Mouse (Mus musculus) bone marrow, adult 2 months (tissue): Measurements from ENCODE around the gene Lbp. TPM values are rescaled to one million over a fixed set of nuclear protein-coding genes. Genes with fewer than 3 reads are reported as not detected.
A peak's percentile ranks its signal among the peaks of the same experiment; 100 is the strongest.

Experiments
- H3K27ac ChIP-seq: fragments of 200-500 bp; 2 replicates; pipeline ENCODE4 v1.5.1; 2012; ENCODE audit warnings: low read depth, mild to moderate bottlenecking, control low read depth, inconsistent platforms, low read length; ENCODE audit not compliant: control insufficient read depth, poor library complexity, insufficient read depth
- H3K4me1 ChIP-seq: fragments of 200-500 bp; 2 replicates; pipeline ENCODE4 v1.6.1; 2011; ENCODE audit warnings: low read length; ENCODE audit not compliant: control insufficient read depth, insufficient read depth
- H3K4me3 ChIP-seq: fragments of 200-500 bp; replicated peaks from 2 replicates; pipeline ENCODE3; 2011; ENCODE audit warnings: mild to moderate bottlenecking, low read depth, low read length, control low read depth; ENCODE audit not compliant: control insufficient read depth
- CTCF ChIP-seq: fragments of 200-500 bp; IDR thresholded peaks from 2 replicates; pipeline ENCODE4 v1.5.1; 2011; ENCODE audit warnings: low read length, control low read depth; ENCODE audit not compliant: control insufficient read depth, insufficient read depth
- POLR2A ChIP-seq: fragments of 200-500 bp; IDR thresholded peaks from 2 replicates; pipeline ENCODE4 v1.6.1; 2011; ENCODE audit warnings: low read depth, mild to moderate bottlenecking, control low read depth, low read length, borderline replicate concordance; ENCODE audit not compliant: control insufficient read depth
- WGBS: fragments of 180-500 bp; shearing (Covaris S2); methylation state at CpG from one replicate; pipeline ENCODE4 v1.1.7; 2018; 5-methylcytosine and 5-hydroxymethylcytosine counted together
- polyA plus RNA-seq: library from polyadenylated mRNA; stranded (reverse); fragments of >200 nt; gene quantifications from 2 replicates; pipeline ENCODE4 v1.2.4, GENCODE M21; 2011; ENCODE audit warnings: low replicate concordance; ENCODE audit not compliant: missing spikeins, insufficient read depth, insufficient read length

The Lbp gene
- polyA plus RNA-seq, 1 experiment = 23.0 TPM

- peaks cover 4% of the 10 kb centered on the region for H3K4me1 ChIP-seq
- WGBS = 52% methylated on average over 2 of the region's 2 CpGs
- H3K27ac ChIP-seq = no peak overlapping the region
- no peak for TF ChIP-seq CTCF
- no peak for TF ChIP-seq POLR2A
- H3K4me3 ChIP-seq = no peak overlapping the region
Observed at GRCm38 (mm10) chr2:158341324-158341723, 35.0 kb downstream of the Lbp start.

- no peak for TF ChIP-seq POLR2A
- TF ChIP-seq CTCF = no peak
- Histone ChIP-seq H3K4me3 (no peak overlapping the region), H3K4me1 (peaks cover 4% of the 10 kb centered on the region), H3K27ac (no peak overlapping the region)
- WGBS = 42% methylated on average over 5 of the region's 5 CpGs
Observed at GRCm38 (mm10) chr2:158343495-158343894, 37.2 kb downstream of the Lbp start.

- no peak overlapping the region for H3K4me3 ChIP-seq
- no peak overlapping the region for H3K27ac ChIP-seq
- 51% methylated on average over 6 of the region's 6 CpGs for WGBS
- peaks cover 2% of the 10 kb centered on the region; the same call in 1 of the 2 replicates for H3K4me1 ChIP-seq
- TF ChIP-seq POLR2A = no peak
- no peak for TF ChIP-seq CTCF
Observed at GRCm38 (mm10) chr2:158346467-158346866, 40.2 kb downstream of the Lbp start.

GRCm38 (mm10) chr2:158347868-158348267 lies 41.6 kb downstream of the Lbp start:
- H3K4me1 ChIP-seq = peaks cover 2% of the 10 kb centered on the region; the same call in 1 of the 2 replicates
- no peak overlapping the region for H3K4me3 ChIP-seq
- TF ChIP-seq POLR2A (no peak), CTCF (peak; percentile 89)
- WGBS = under 1% methylated on average over 6 of the region's 6 CpGs
- H3K27ac ChIP-seq = no peak overlapping the region

- TF ChIP-seq POLR2A (no peak), CTCF (no peak)
- Histone ChIP-seq H3K4me3 (no peak overlapping the region), H3K27ac (no peak overlapping the region), H3K4me1 (no peaks in the 10 kb centered on the region; the same call in 1 of the 2 replicates)
- 77% methylated on average over 3 of the region's 3 CpGs for WGBS
Observed at GRCm38 (mm10) chr2:158352801-158353520, 46.7 kb downstream of the Lbp start.

GRCm38 (mm10) chr2:158354348-158355114 lies 48.2 kb downstream of the Lbp start:
- Histone ChIP-seq H3K4me1 (no peaks in the 10 kb centered on the region; the same call in 1 of the 2 replicates), H3K27ac (no peak overlapping the region), H3K4me3 (no peak overlapping the region)
- WGBS = 76% methylated on average over 7 of the region's 7 CpGs
- TF ChIP-seq CTCF = no peak
- no peak for TF ChIP-seq POLR2A

GRCm38 (mm10) chr2:158355238-158355637 lies 48.9 kb downstream of the Lbp start:
- Histone ChIP-seq H3K4me1 (no peaks in the 10 kb centered on the region; the same call in 1 of the 2 replicates), H3K4me3 (no peak overlapping the region), H3K27ac (no peak overlapping the region)
- WGBS = 74% methylated on average over 2 of the region's 2 CpGs
- TF ChIP-seq POLR2A (no peak), CTCF (no peak)

GRCm38 (mm10) chr2:158356121-158356520 lies 49.8 kb downstream of the Lbp start:
- no peak overlapping the region for H3K4me3 ChIP-seq
- H3K27ac ChIP-seq = no peak overlapping the region
- WGBS = 83% methylated on average over 5 of the region's 5 CpGs
- no peak for TF ChIP-seq POLR2A
- no peak for TF ChIP-seq CTCF
- H3K4me1 ChIP-seq = no peaks in the 10 kb centered on the region; the same call in 1 of the 2 replicates
